Mouse (Mus musculus): ENCODE measurements around the gene Nectin2. TPM values are rescaled to one million over a fixed set of nuclear protein-coding genes. Genes with fewer than 3 reads are reported as not detected.
"Not testable (repeated sequence)": the region's sequence is repeated elsewhere in the genome, so short reads cannot be mapped to it uniquely, and the experiment has no call there.

The Nectin2 gene
- 54.6 and 56.2 TPM in 2 replicates for polyA plus RNA-seq (2015; fragmentation: Nextera tagmentation; extraction: Ambion mirVana)

DNA sequence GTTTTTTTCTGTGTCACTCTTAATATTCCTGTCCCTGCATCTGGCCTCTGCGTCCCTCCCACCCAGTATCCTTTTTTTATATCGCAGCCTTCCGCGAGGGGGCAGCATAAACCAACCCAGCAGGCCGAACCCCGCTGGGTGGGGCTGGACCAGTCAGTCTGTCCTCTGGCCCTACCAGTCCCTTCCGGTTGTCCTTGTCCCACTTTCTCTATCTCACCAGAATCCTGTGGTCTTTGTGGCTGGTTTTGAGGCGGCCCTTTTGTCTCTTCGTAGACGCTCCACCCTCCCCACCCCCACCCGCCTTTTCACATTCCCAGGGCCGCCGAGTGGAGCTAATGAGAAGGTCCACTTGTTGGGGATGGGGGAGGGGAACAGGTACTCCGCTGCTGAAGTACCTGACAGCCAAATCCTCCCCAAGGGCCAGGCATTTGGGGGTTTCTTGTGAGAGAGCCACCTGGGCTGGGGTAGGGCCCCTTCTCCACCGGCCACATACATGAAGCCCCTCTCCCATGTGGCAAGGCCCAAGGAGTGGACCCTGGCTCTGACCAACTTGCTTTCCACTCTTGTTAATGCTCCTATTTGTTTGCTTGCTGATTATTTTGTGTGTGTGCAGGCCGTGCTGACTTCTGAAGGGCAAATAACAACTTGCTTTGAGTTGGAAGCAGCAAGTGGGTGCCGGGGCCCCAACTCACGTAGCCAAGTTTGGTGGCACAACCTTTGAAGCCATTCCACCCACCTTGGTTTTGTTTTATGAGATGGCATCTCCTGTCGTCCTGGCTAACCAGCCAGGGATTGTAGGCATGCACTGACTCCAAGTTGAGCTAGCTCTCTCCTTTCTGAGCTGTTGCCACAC, at the start of gene Nectin2:
Gene Nectin2 (minus strand): TSS at position 267 of the 853 bp plus-strand sequence.
- WGBS, result 16% methylated on average over 19 of the region's 19 CpGs
- H3K9ac ChIP-seq, result peak within 1 kb of the TSS; percentile 93
- no peaks in the 10 kb centered on the region for H3K36me3 ChIP-seq
- H3K4me3 ChIP-seq, result peak within 1 kb of the TSS; percentile 85
- H3K27ac ChIP-seq (replicated peaks), result peak within 1 kb of the TSS; percentile 85
- peak within 1 kb of the TSS; percentile 90 for H3K4me2 ChIP-seq
- ATAC-seq (ENCODE audit: low read depth), result peak; percentile 52
- no peaks in the 10 kb centered on the region for H3K27me3 ChIP-seq
- no peaks in the 10 kb centered on the region for H3K9me3 ChIP-seq
- peaks cover 38% of the 10 kb centered on the region for H3K4me1 ChIP-seq (replicated peaks)

DNA sequence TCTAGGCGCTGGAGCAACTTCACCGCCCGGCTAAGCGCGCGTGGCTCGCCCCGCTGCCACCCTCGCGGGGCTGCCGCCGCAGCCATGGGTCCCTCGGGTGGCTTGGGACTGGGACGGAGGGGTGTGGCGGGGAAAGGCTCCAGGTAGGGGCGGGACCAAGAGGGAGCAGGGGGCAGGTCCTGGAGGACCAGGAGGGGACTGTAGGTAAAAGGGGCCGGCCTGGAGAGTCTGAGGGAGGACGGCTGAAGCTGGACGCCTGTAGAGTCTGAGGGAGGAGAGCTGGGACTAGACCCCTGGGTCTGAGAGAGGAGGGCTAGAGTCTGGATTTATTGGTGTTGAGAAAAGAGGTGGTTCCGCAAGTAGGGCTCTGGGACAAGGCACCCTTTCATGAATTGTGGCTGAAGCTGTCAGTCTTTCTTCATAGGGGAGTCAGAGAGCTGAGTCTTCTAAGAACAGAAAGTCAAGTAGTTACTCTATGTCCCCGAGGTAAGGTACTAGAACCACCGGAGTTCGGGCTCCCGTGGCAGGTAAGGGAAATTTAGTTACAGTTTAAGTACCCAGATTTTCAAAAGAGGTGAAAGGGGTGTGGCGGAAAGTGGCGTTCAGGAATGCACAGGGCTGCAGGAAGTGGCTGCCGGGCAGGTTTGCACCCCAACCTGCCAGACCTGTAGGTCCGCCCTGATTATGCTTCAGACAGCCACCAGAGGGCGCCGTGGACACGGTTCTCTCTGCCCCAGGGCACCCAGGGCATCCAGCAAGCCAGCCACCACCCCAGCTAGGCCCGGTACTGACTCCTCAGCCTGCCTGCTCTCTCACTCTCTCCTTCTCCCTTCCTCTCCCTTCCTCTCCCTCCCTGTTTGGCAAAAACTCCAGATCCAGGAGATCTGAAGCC, 46.7 kb upstream of the Nectin2 start, which contains the start of gene Cblc:
Gene Cblc (minus strand): TSS at position 113 of the 892 bp plus-strand sequence.
- H3K4me1 ChIP-seq (replicated peaks), result no peaks in the 10 kb centered on the region
- no peak within 1 kb of the TSS for H3K4me3 ChIP-seq
- peak; percentile 54; the same call in 1 of the 2 replicates for ATAC-seq (ENCODE audit: low read depth)
- no peaks in the 10 kb centered on the region for H3K9me3 ChIP-seq
- no peak within 1 kb of the TSS for H3K9ac ChIP-seq
- peaks cover 36% of the 10 kb centered on the region for H3K27me3 ChIP-seq
- H3K4me2 ChIP-seq, result no peak within 1 kb of the TSS
- H3K27ac ChIP-seq (replicated peaks), result no peak within 1 kb of the TSS
- no peaks in the 10 kb centered on the region for H3K36me3 ChIP-seq
- 2% methylated on average over 32 of the region's 32 CpGs for WGBS

DNA sequence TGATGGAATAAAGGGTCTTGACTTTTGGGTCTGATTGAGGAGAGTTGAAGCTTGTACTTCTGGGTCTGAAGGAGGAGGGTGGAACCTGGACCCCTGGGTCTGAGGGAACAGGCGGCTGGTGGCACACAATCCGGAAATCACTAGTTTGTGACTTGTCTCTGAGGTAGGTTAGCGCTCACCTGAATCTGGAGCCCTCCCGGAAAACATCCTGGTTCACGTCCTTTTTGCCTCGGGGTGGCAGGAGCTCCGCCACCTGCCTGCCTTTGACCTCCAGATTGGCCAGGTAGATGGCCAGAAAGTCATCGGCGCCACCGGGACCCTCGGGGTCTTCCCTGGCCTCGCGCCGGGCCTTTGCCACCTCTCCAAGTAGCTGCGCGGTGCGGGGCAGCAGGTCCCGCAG, 46.0 kb upstream of the Nectin2 start:
- Histone ChIP-seq H3K27me3 (peaks cover 36% of the 10 kb centered on the region), H3K27ac (replicated peaks) (no peak overlapping the region), H3K4me1 (replicated peaks) (no peaks in the 10 kb centered on the region), H3K4me2 (no peak overlapping the region), H3K36me3 (no peaks in the 10 kb centered on the region), H3K4me3 (no peak overlapping the region), H3K9ac (no peak overlapping the region), H3K9me3 (no peaks in the 10 kb centered on the region)
- no peak for ATAC-seq (ENCODE audit: low read depth)
- WGBS, result 7% methylated on average over 18 of the region's 18 CpGs

DNA sequence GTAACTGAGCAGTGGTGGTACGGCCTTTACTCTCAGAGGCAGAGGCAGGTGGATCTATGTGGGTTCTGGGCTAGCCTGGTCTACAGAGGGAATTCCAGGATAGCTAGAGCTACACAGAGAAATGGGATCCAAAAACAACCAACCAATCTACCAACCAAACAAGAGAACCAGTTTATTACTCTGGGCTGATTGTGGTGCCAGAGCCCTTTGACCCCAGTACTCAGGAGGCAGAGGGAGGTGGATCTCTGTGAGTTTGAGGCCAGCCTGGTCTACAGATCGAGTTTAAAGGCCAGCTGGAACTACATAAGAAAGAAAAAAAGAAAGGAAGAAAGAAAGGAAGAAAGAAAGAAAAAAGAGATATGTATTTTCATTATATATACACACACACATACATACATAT, 45.0 kb upstream of the Nectin2 start:
- H3K36me3 ChIP-seq, result no peaks in the 10 kb centered on the region
- H3K27me3 ChIP-seq, result peaks cover 44% of the 10 kb centered on the region
- ATAC-seq (ENCODE audit: low read depth), result no peak
- H3K4me1 ChIP-seq (replicated peaks), result 0 out of 2 replicates have a peak, but pooled peaks cover 1% of the 10 kb centered on the region
- H3K9me3 ChIP-seq, result no peaks in the 10 kb centered on the region
- H3K9ac ChIP-seq, result no peak overlapping the region
- no peak overlapping the region for H3K4me3 ChIP-seq
- WGBS, result 62% methylated on average over 2 of the region's 2 CpGs
- H3K4me2 ChIP-seq, result no peak overlapping the region
- H3K27ac ChIP-seq (replicated peaks), result no peak overlapping the region

GRCm38 (mm10) chr7:19792701-19793630, 42.7 kb upstream of the Nectin2 start:
- no peaks in the 10 kb centered on the region for H3K36me3 ChIP-seq
- H3K27me3 ChIP-seq, result peaks cover 45% of the 10 kb centered on the region
- H3K9ac ChIP-seq, result no peak overlapping the region
- H3K4me2 ChIP-seq, result no peak overlapping the region
- ATAC-seq (ENCODE audit: low read depth), result no peak
- H3K4me1 ChIP-seq (replicated peaks), result peaks cover 7% of the 10 kb centered on the region
- H3K27ac ChIP-seq (replicated peaks), result no peak overlapping the region
- WGBS, result 85% methylated on average over 19 of the region's 19 CpGs
- H3K9me3 ChIP-seq, result no peaks in the 10 kb centered on the region
- H3K4me3 ChIP-seq, result no peak overlapping the region

GRCm38 (mm10) chr7:19791504-19791903, 41.2 kb upstream of the Nectin2 start:
- not testable (repeated sequence) for H3K4me2 ChIP-seq; ATAC-seq (ENCODE audit: low read depth); H3K36me3 ChIP-seq; H3K27ac ChIP-seq (replicated peaks); H3K4me3 ChIP-seq; H3K9ac ChIP-seq; H3K4me1 ChIP-seq (replicated peaks); H3K9me3 ChIP-seq
- WGBS, result 89% methylated on average over 2 of the region's 2 CpGs
- H3K27me3 ChIP-seq, result peaks cover 30% of the 10 kb centered on the region

- Histone ChIP-seq H3K4me2 (peak overlapping the region; percentile 58), H3K27ac (replicated peaks) (no peak overlapping the region), H3K4me1 (replicated peaks) (peaks cover 7% of the 10 kb centered on the region), H3K9ac (peak overlapping the region; percentile 53), H3K27me3 (peaks cover 15% of the 10 kb centered on the region), H3K36me3 (no peaks in the 10 kb centered on the region), H3K4me3 (peak overlapping the region; percentile 30), H3K9me3 (no peaks in the 10 kb centered on the region)
- under 1% methylated on average over 19 of the region's 19 CpGs for WGBS
- ATAC-seq (ENCODE audit: low read depth), result peak; percentile 55; the same call in 1 of the 2 replicates
These were observed 39.6 kb upstream of the Nectin2 start for GRCm38 (mm10) chr7:19789904-19790347.

GRCm38 (mm10) chr7:19785874-19786458, 35.7 kb upstream of the Nectin2 start:
- H3K4me2 ChIP-seq, result no peak overlapping the region
- H3K4me1 ChIP-seq (replicated peaks), result peaks cover 7% of the 10 kb centered on the region
- no peak overlapping the region for H3K4me3 ChIP-seq
- H3K36me3 ChIP-seq, result no peaks in the 10 kb centered on the region
- no peaks in the 10 kb centered on the region for H3K9me3 ChIP-seq
- 36% methylated on average over 12 of the region's 12 CpGs for WGBS
- peaks cover 7% of the 10 kb centered on the region; the same call in 1 of the 2 replicates for H3K27me3 ChIP-seq
- ATAC-seq (ENCODE audit: low read depth), result no peak
- H3K27ac ChIP-seq (replicated peaks), result no peak overlapping the region
- H3K9ac ChIP-seq, result no peak overlapping the region

DNA sequence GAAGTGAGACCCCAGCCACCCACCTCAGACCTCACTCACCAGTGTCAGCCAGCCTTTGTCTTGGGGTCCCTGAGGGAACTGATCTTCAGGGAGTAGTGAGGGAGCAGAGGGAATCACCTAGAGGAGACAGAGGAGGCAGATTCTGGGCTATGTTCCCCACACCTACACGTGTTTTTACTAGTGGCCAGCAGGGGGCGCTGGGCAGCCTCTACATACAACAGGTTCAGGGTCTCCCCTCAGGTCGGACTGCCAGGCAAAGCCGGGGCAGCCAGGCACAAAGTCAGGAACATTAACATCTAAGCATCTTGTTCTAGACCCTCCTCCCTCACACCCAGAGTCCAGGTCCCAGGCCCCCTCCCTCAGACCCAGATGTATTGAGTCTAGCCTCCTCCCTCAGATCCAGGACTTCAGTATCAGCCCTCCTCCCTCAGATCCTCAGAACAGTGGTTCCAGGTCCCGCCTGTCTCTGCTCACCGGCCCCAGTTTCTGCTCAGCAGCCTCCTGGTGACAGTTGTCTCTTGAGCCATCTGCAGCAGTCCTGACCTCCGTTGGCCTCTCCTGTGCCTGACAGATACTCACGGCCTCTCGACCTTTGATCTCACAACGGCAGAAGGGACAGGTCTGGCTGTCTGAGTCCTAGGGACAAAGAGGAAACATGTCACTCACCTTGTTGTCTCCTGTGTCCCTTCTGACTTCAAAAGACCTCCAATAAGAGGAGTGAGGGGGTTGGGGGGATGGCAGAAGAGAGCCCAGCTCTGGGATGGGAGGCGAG, 34.7 kb upstream of the Nectin2 start:
- 50% methylated on average over 11 of the region's 11 CpGs for WGBS
- Histone ChIP-seq H3K9ac (no peak overlapping the region), H3K4me2 (no peak overlapping the region), H3K27ac (replicated peaks) (no peak overlapping the region), H3K4me3 (no peak overlapping the region), H3K27me3 (no peaks in the 10 kb centered on the region), H3K36me3 (no peaks in the 10 kb centered on the region), H3K4me1 (replicated peaks) (peaks cover 4% of the 10 kb centered on the region), H3K9me3 (0 out of 2 replicates have a peak, but pooled peaks cover 2% of the 10 kb centered on the region)
- no peak for ATAC-seq (ENCODE audit: low read depth)

DNA sequence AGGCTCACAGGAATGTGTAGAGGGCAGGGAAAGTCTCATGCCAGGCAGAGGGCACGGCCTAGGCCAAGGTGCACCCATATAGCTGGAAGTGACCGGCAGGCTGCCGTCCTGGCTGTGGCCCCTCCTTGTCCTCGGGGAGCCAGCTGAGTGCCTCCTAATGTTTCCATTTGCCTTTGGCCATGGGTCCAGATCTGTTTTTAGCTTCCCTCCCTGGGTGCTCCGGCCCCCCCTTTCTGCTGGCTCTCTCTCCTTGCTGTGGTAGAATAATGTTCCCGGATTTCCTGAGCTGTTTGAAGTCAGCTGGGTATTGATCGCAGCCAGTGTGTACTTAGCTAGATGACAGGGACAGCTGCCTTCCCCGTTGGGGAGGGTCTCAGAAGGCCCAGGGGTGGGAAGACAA, 33.3 kb upstream of the Nectin2 start:
- Histone ChIP-seq H3K4me3 (no peak overlapping the region), H3K4me1 (replicated peaks) (no peaks in the 10 kb centered on the region), H3K27me3 (no peaks in the 10 kb centered on the region), H3K4me2 (no peak overlapping the region), H3K27ac (replicated peaks) (no peak overlapping the region), H3K9ac (no peak overlapping the region), H3K9me3 (0 out of 2 replicates have a peak, but pooled peaks cover 4% of the 10 kb centered on the region), H3K36me3 (no peaks in the 10 kb centered on the region)
- no peak for ATAC-seq (ENCODE audit: low read depth)
- 80% methylated on average over 8 of the region's 8 CpGs for WGBS

Measured in neural tube, embryonic 13.5 days (tissue).